Mouse (Mus musculus) hindbrain, embryonic 16.5 days (tissue): Measurements from ENCODE around the gene 4930595D18Rik. TPM values are rescaled to one million over a fixed set of nuclear protein-coding genes. Genes with fewer than 3 reads are reported as not detected.

Experiments used
- ATAC-seq: fragments of 200-750 bp; cut with Nextera tagmentation; 2 replicates; pipeline ENCODE4 v1.8.0; 2017; ENCODE audit warnings: moderate TSS enrichment, moderate library complexity
- H3K27ac ChIP-seq: fragments of 300-500 bp; sonication (generic); 2 replicates; pipeline ENCODE4 v1.5.1; 2014; ENCODE audit warnings: low read depth, mild to moderate bottlenecking, control low read depth, low read length, moderate library complexity
- H3K27me3 ChIP-seq: fragments of 300-500 bp; sonication (generic); replicated peaks from 2 replicates; pipeline ENCODE4 v1.6.1; 2014; ENCODE audit warnings: low read length; ENCODE audit not compliant: control insufficient read depth, insufficient read depth
- H3K36me3 ChIP-seq: fragments of 300-500 bp; sonication (generic); 2 replicates; pipeline ENCODE4 v1.6.1; 2014; ENCODE audit warnings: mild to moderate bottlenecking, low read length, moderate library complexity, mixed read lengths; ENCODE audit not compliant: control insufficient read depth, insufficient read depth
- H3K4me1 ChIP-seq: fragments of 300-500 bp; sonication (generic); 2 replicates; pipeline ENCODE4 v1.6.1; 2014; ENCODE audit warnings: low read depth, low read length; ENCODE audit not compliant: control insufficient read depth, insufficient read depth
- H3K4me2 ChIP-seq: fragments of 300-500 bp; sonication (generic); 2 replicates; pipeline ENCODE4 v1.6.1; 2014; ENCODE audit warnings: mild to moderate bottlenecking, low read length, control low read depth, moderate library complexity
- H3K4me3 ChIP-seq: fragments of 300-500 bp; sonication (generic); 2 replicates; pipeline ENCODE4 v1.5.1; 2014; ENCODE audit warnings: mild to moderate bottlenecking, low read length, control low read depth, moderate library complexity
- H3K9ac ChIP-seq: fragments of 300-500 bp; sonication (generic); 2 replicates; pipeline ENCODE4 v1.6.1; 2014; ENCODE audit warnings: low read depth, mild to moderate bottlenecking, control low read depth, low read length, moderate library complexity
- H3K9me3 ChIP-seq: fragments of 300-500 bp; sonication (generic); 2 replicates; pipeline ENCODE4 v1.6.1; 2014; ENCODE audit warnings: mild to moderate bottlenecking, low read length, moderate library complexity; ENCODE audit not compliant: control insufficient read depth
- WGBS: fragments of 180-500 bp; shearing (Covaris S2); extraction: QIAGEN DNeasy Blood & Tissue Kit; methylation state at CpG from one replicate; pipeline ENCODE4 v1.1.7; 2014; 5-methylcytosine and 5-hydroxymethylcytosine counted together
- polyA plus RNA-seq: library from polyadenylated mRNA; unstranded; fragments of >200 nt; fragmentation: Nextera tagmentation; extraction: Ambion mirVana; gene quantifications from 2 replicates; pipeline ENCODE4 v1.2.1, GENCODE M21; 2015

Gene 4930595D18Rik
- polyA plus RNA-seq, 1 experiment from 2014 or later = 0.19 TPM

- no peak overlapping the region for H3K9ac ChIP-seq
- peak overlapping the region; percentile 54; the same call in 1 of the 2 replicates for H3K27ac ChIP-seq
- H3K4me3 ChIP-seq = no peak overlapping the region
- no peaks in the 10 kb centered on the region for H3K27me3 ChIP-seq
- 0 out of 2 replicates have a peak, but pooled peaks have one; percentile 48 for ATAC-seq
- H3K4me1 ChIP-seq = peaks cover 8% of the 10 kb centered on the region
- H3K4me2 ChIP-seq = peak overlapping the region; percentile 3; the same call in 1 of the 2 replicates
- no peaks in the 10 kb centered on the region for H3K9me3 ChIP-seq
- no peaks in the 10 kb centered on the region for H3K36me3 ChIP-seq
- WGBS = 35% methylated on average over 3 of the region's 3 CpGs
Measured at GRCm38 (mm10) chr12:111203945-111204344, 19.7 kb upstream of the 4930595D18Rik start.

GRCm38 (mm10) chr12:111203076-111203475 lies 18.8 kb upstream of the 4930595D18Rik start:
- Histone ChIP-seq H3K4me1 (peaks cover 8% of the 10 kb centered on the region), H3K4me2 (0 out of 2 replicates have a peak overlapping the region, but pooled peaks have one; percentile 28), H3K27me3 (no peaks in the 10 kb centered on the region), H3K9ac (no peak overlapping the region), H3K4me3 (no peak overlapping the region), H3K27ac (peak overlapping the region; percentile 5; the same call in 1 of the 2 replicates), H3K36me3 (no peaks in the 10 kb centered on the region), H3K9me3 (no peaks in the 10 kb centered on the region)
- ATAC-seq = peak; percentile 51
- WGBS = 46% methylated on average over 10 of the region's 10 CpGs

- Histone ChIP-seq H3K4me3 (no peak overlapping the region), H3K36me3 (no peaks in the 10 kb centered on the region), H3K4me1 (peaks cover 12% of the 10 kb centered on the region), H3K27me3 (no peaks in the 10 kb centered on the region), H3K9me3 (no peaks in the 10 kb centered on the region), H3K4me2 (no peak overlapping the region), H3K27ac (no peak overlapping the region), H3K9ac (no peak overlapping the region)
- 83% methylated on average over 4 of the region's 4 CpGs for WGBS
- no peak for ATAC-seq
Measured at GRCm38 (mm10) chr12:111196548-111196947, 12.3 kb upstream of the 4930595D18Rik start.

GRCm38 (mm10) chr12:111193331-111193730 lies 9.0 kb upstream of the 4930595D18Rik start:
- no peak overlapping the region for H3K9ac ChIP-seq
- no peaks in the 10 kb centered on the region for H3K9me3 ChIP-seq
- no peak overlapping the region for H3K27ac ChIP-seq
- H3K4me3 ChIP-seq = no peak overlapping the region
- no peaks in the 10 kb centered on the region for H3K36me3 ChIP-seq
- no peak overlapping the region for H3K4me2 ChIP-seq
- H3K27me3 ChIP-seq = no peaks in the 10 kb centered on the region
- peaks cover 12% of the 10 kb centered on the region for H3K4me1 ChIP-seq
- 65% methylated on average over 9 of the region's 9 CpGs for WGBS
- ATAC-seq = peak; percentile 46; the same call in 1 of the 2 replicates

- H3K4me2 ChIP-seq = no peak overlapping the region
- no peak for ATAC-seq
- no peaks in the 10 kb centered on the region for H3K36me3 ChIP-seq
- H3K4me3 ChIP-seq = no peak overlapping the region
- no peak overlapping the region for H3K9ac ChIP-seq
- 60% methylated on average over 6 of the region's 6 CpGs for WGBS
- H3K9me3 ChIP-seq = no peaks in the 10 kb centered on the region
- peaks cover 12% of the 10 kb centered on the region for H3K4me1 ChIP-seq
- H3K27ac ChIP-seq = no peak overlapping the region
- no peaks in the 10 kb centered on the region for H3K27me3 ChIP-seq
Measured at GRCm38 (mm10) chr12:111192777-111193176, 8.5 kb upstream of the 4930595D18Rik start.

GRCm38 (mm10) chr12:111190891-111191290 lies 6.6 kb upstream of the 4930595D18Rik start:
- Histone ChIP-seq H3K9ac (no peak overlapping the region), H3K4me3 (no peak overlapping the region), H3K9me3 (no peaks in the 10 kb centered on the region), H3K27ac (no peak overlapping the region), H3K4me1 (peaks cover 12% of the 10 kb centered on the region), H3K4me2 (no peak overlapping the region), H3K36me3 (no peaks in the 10 kb centered on the region), H3K27me3 (no peaks in the 10 kb centered on the region)
- no peak for ATAC-seq
- WGBS = 56% methylated on average over 2 of the region's 2 CpGs

- H3K4me1 ChIP-seq = peaks cover 12% of the 10 kb centered on the region
- no peak overlapping the region for H3K4me2 ChIP-seq
- H3K4me3 ChIP-seq = no peak overlapping the region
- 88% methylated on average over 5 of the region's 5 CpGs for WGBS
- H3K27ac ChIP-seq = no peak overlapping the region
- H3K27me3 ChIP-seq = no peaks in the 10 kb centered on the region
- no peaks in the 10 kb centered on the region for H3K9me3 ChIP-seq
- no peaks in the 10 kb centered on the region for H3K36me3 ChIP-seq
- no peak for ATAC-seq
- no peak overlapping the region for H3K9ac ChIP-seq
Measured at GRCm38 (mm10) chr12:111190355-111190754, 6.1 kb upstream of the 4930595D18Rik start.

GRCm38 (mm10) chr12:111188295-111188694 lies 4.0 kb upstream of the 4930595D18Rik start:
- H3K9ac ChIP-seq = no peak overlapping the region
- no peaks in the 10 kb centered on the region for H3K36me3 ChIP-seq
- H3K27ac ChIP-seq = no peak overlapping the region
- H3K4me1 ChIP-seq = peaks cover 7% of the 10 kb centered on the region
- WGBS = 94% methylated on average over 4 of the region's 4 CpGs
- no peaks in the 10 kb centered on the region for H3K9me3 ChIP-seq
- no peak overlapping the region for H3K4me2 ChIP-seq
- H3K27me3 ChIP-seq = no peaks in the 10 kb centered on the region
- ATAC-seq = no peak
- H3K4me3 ChIP-seq = no peak overlapping the region

GRCm38 (mm10) chr12:111186986-111187385 lies 2.7 kb upstream of the 4930595D18Rik start:
- H3K4me1 ChIP-seq = 0 out of 2 replicates have a peak, but pooled peaks cover 3% of the 10 kb centered on the region
- no peaks in the 10 kb centered on the region for H3K27me3 ChIP-seq
- no peak for ATAC-seq
- H3K36me3 ChIP-seq = no peaks in the 10 kb centered on the region
- H3K27ac ChIP-seq = no peak overlapping the region
- no peak overlapping the region for H3K4me3 ChIP-seq
- H3K9me3 ChIP-seq = no peaks in the 10 kb centered on the region
- WGBS = 96% methylated on average over 3 of the region's 3 CpGs
- H3K9ac ChIP-seq = no peak overlapping the region
- H3K4me2 ChIP-seq = no peak overlapping the region
